Mouse (Mus musculus) CH12.LX (cell line): ENCODE data around the gene Stard13. TPM values are rescaled to one million over a fixed set of nuclear protein-coding genes. Genes with fewer than 3 reads are reported as not detected.

Experiments used
- DNase-seq: peaks from one replicate; pipeline ENCODE4 v3.0.0-alpha.2; 2013; ENCODE audit errors: extremely low read depth
- H3K27ac ChIP-seq: 2 replicates; pipeline ENCODE4 v1.5.1; 2012; ENCODE audit warnings: low read depth, mild to moderate bottlenecking, control low read depth, moderate library complexity; ENCODE audit not compliant: insufficient read depth
- H3K27me3 ChIP-seq: replicated peaks from 2 replicates; pipeline ENCODE3; 2012; ENCODE audit warnings: inconsistent platforms
- H3K36me3 ChIP-seq, 2 experiments: replicated peaks in 1 of 2; 2 replicates each; pipeline versions ENCODE3 to v1.6.1; 2012; ENCODE audit warnings: inconsistent platforms in 1 of 2, low read length in 1 of 2, mild to moderate bottlenecking in 1 of 2, mixed read lengths in 1 of 2, moderate library complexity in 1 of 2; ENCODE audit not compliant: control insufficient read depth in 1 of 2, insufficient read depth in 1 of 2
- H3K4me1 ChIP-seq, 2 experiments: 2 replicates each; pipeline ENCODE4 v1.6.1; 2012; ENCODE audit warnings: inconsistent platforms in 1 of 2, moderate library complexity in 1 of 2; ENCODE audit not compliant: insufficient read depth in 2 of 2, control insufficient read depth in 1 of 2
- H3K4me2 ChIP-seq: 2 replicates; pipeline ENCODE4 v1.6.1; 2012; ENCODE audit warnings: low read depth, mild to moderate bottlenecking, control low read depth; ENCODE audit not compliant: poor library complexity, insufficient read depth, severe bottlenecking
- H3K4me3 ChIP-seq, 3 experiments: fragments of 150-350 bp in 1 of 3; sonication (generic) in 1 of 3; replicated peaks in 1 of 3; 2 replicates each; pipeline versions ENCODE3 to v1.5.1; 2011 to 2012; ENCODE audit warnings: low read depth in 2 of 3, low read length in 2 of 3, mild to moderate bottlenecking in 2 of 3, moderate library complexity in 2 of 3, control low read depth in 1 of 3, improper control_type of control experiment in 1 of 3, inconsistent platforms in 1 of 3, mixed read lengths in 1 of 3; ENCODE audit not compliant: poor library complexity in 1 of 3
- H3K79me2 ChIP-seq: replicated peaks from 2 replicates; pipeline ENCODE4 v1.6.1; 2012; ENCODE audit warnings: mild to moderate bottlenecking, moderate library complexity; ENCODE audit not compliant: control insufficient read depth, poor library complexity, insufficient read depth, severe bottlenecking; ENCODE audit errors: extremely low read depth
- H3K9ac ChIP-seq: 2 replicates; pipeline ENCODE4 v1.6.1; 2012; ENCODE audit warnings: low read depth, mild to moderate bottlenecking, control low read depth, moderate library complexity; ENCODE audit not compliant: insufficient read depth
- H3K9me3 ChIP-seq: replicated peaks from 2 replicates; pipeline ENCODE3; 2012; ENCODE audit warnings: low read length, inconsistent platforms, mixed read lengths
- BHLHE40 ChIP-seq: IDR thresholded peaks from 2 replicates; pipeline ENCODE4 v1.6.1; 2011; ENCODE audit warnings: mild to moderate bottlenecking, low read depth, low read length, improper control_type of control experiment
- CTCF ChIP-seq, 2 experiments: IDR thresholded peaks in 1 of 2; conservative IDR thresholded peaks in 1 of 2; 2 replicates each; pipeline ENCODE4 v1.5.1; 2011 to 2012; ENCODE audit warnings: low read depth in 2 of 2, low read length in 2 of 2, improper control_type of control experiment in 1 of 2, inconsistent platforms in 1 of 2, mild to moderate bottlenecking in 1 of 2, moderate library complexity in 1 of 2
- ELF1 ChIP-seq: IDR thresholded peaks from 2 replicates; pipeline ENCODE4 v1.6.1; 2014; ENCODE audit warnings: low read depth, mild to moderate bottlenecking, inconsistent platforms, low read length, improper control_type of control experiment
- EP300 ChIP-seq: IDR thresholded peaks from 2 replicates; pipeline ENCODE4 v1.6.1; 2011; ENCODE audit warnings: low read length, improper control_type of control experiment
- ETS1 ChIP-seq: conservative IDR thresholded peaks from 2 replicates; pipeline ENCODE4 v1.6.1; 2012; ENCODE audit warnings: low read depth, mild to moderate bottlenecking, inconsistent platforms, low read length, improper control_type of control experiment, moderate library complexity
- GABPA ChIP-seq: IDR thresholded peaks from 2 replicates; pipeline ENCODE4 v1.6.1; 2012; ENCODE audit warnings: low read depth, low read length, improper control_type of control experiment, inconsistent platforms; ENCODE audit not compliant: insufficient replicate concordance
- HCFC1 ChIP-seq: IDR thresholded peaks from 2 replicates; pipeline ENCODE4 v1.6.1; 2012; ENCODE audit warnings: low read depth, mild to moderate bottlenecking, inconsistent platforms, low read length, improper control_type of control experiment
- IRF4 ChIP-seq: IDR thresholded peaks from 2 replicates; pipeline ENCODE4 v1.6.1; 2014; ENCODE audit warnings: low read depth, mild to moderate bottlenecking, inconsistent platforms, low read length, improper control_type of control experiment
- JUN ChIP-seq: IDR thresholded peaks from 2 replicates; pipeline ENCODE4 v1.6.1; 2011; ENCODE audit warnings: low read depth, mild to moderate bottlenecking, low read length, improper control_type of control experiment, moderate library complexity; ENCODE audit not compliant: insufficient read depth
- JUND ChIP-seq: conservative IDR thresholded peaks from 2 replicates; pipeline ENCODE4 v1.6.1; 2011; ENCODE audit warnings: low read depth, low read length, improper control_type of control experiment
- MAFK ChIP-seq: IDR thresholded peaks from 2 replicates; pipeline ENCODE4 v1.6.1; 2011; ENCODE audit warnings: low read length, improper control_type of control experiment; ENCODE audit not compliant: insufficient replicate concordance
- MAX ChIP-seq: IDR thresholded peaks from 2 replicates; pipeline ENCODE4 v1.6.1; 2011; ENCODE audit warnings: low read length, improper control_type of control experiment
- MEF2A ChIP-seq: IDR thresholded peaks from 2 replicates; pipeline ENCODE4 v1.6.1; 2014; ENCODE audit warnings: low read depth, mild to moderate bottlenecking, inconsistent platforms, low read length, improper control_type of control experiment, borderline replicate concordance
- MXI1 ChIP-seq: IDR thresholded peaks from 2 replicates; pipeline ENCODE4 v1.6.1; 2011; ENCODE audit warnings: mild to moderate bottlenecking, low read depth, low read length, improper control_type of control experiment
- NELFE ChIP-seq: IDR thresholded peaks from 2 replicates; pipeline ENCODE4 v1.6.1; 2011; ENCODE audit warnings: low read depth, low read length, improper control_type of control experiment
- POLR2AphosphoS2 ChIP-seq: IDR thresholded peaks from 2 replicates; pipeline ENCODE4 v1.6.1; 2011; ENCODE audit warnings: low read depth, low read length, improper control_type of control experiment
- RCOR1 ChIP-seq: conservative IDR thresholded peaks from 2 replicates; pipeline ENCODE4 v1.6.1; 2012; ENCODE audit warnings: low read depth, mild to moderate bottlenecking, inconsistent platforms, low read length, improper control_type of control experiment
- SIN3A ChIP-seq: IDR thresholded peaks from 2 replicates; pipeline ENCODE4 v1.6.1; 2012; ENCODE audit warnings: low read length, improper control_type of control experiment, inconsistent platforms
- SMC3 ChIP-seq: IDR thresholded peaks from 2 replicates; pipeline ENCODE4 v1.6.1; 2011; ENCODE audit warnings: low read depth, low read length, improper control_type of control experiment
- TBP ChIP-seq: conservative IDR thresholded peaks from 2 replicates; pipeline ENCODE4 v1.6.1; 2011; ENCODE audit warnings: low read depth, low read length, improper control_type of control experiment
- UBTF ChIP-seq: IDR thresholded peaks from 2 replicates; pipeline ENCODE4 v1.6.1; 2012; ENCODE audit warnings: low read depth, mild to moderate bottlenecking, inconsistent platforms, low read length, improper control_type of control experiment, moderate library complexity
- USF2 ChIP-seq: conservative IDR thresholded peaks from 2 replicates; pipeline ENCODE4 v1.6.1; 2011; ENCODE audit warnings: low read depth, low read length, improper control_type of control experiment
- ZC3H11A ChIP-seq: IDR thresholded peaks from 2 replicates; pipeline ENCODE4 v1.6.1; 2012; ENCODE audit warnings: low read depth, mild to moderate bottlenecking, inconsistent platforms, low read length, improper control_type of control experiment
- ZKSCAN1 ChIP-seq: IDR thresholded peaks from 2 replicates; pipeline ENCODE4 v1.6.1; 2012; ENCODE audit warnings: low read depth, inconsistent platforms, low read length, improper control_type of control experiment, borderline replicate concordance
- ZNF384 ChIP-seq: IDR thresholded peaks from 2 replicates; pipeline ENCODE4 v1.6.1; 2012; ENCODE audit warnings: low read depth, low read length, improper control_type of control experiment, inconsistent platforms
- dilution Hi-C: fragments of 300-500 bp; cut with MboI; formaldehyde crosslinking; loops from 2 replicates; pipeline ENCODE4 v1.14.3; 2020; ENCODE audit warnings: low sequenced_read_pairs; ENCODE audit not compliant: extremely low pct_unique_long_range_greater_than_20kb, extremely low pct_ligation_motif_present
- in situ Hi-C: fragments of 300-500 bp; cut with MboI; formaldehyde crosslinking; loops from 3 replicates; pipeline ENCODE4 v1.14.3; 2019; ENCODE audit warnings: low sequenced_read_pairs, low pct_ligation_motif_present, low pct_unique_long_range_greater_than_20kb, mixed read lengths
- polyA plus RNA-seq: library from polyadenylated mRNA; unstranded; fragments of >175 nt; gene quantifications from 2 replicates; pipeline ENCODE4 v1.2.1, GENCODE M21; 2012; ENCODE audit warnings: low read depth; ENCODE audit not compliant: insufficient read length
- total RNA-seq, 2 experiments: library from RNA; depleted of rRNA; stranded (reverse); fragments of 300-350 nt in 1 of 2; fragments of >200 nt in 1 of 2; gene quantifications; 2 replicates each; pipeline ENCODE4 v1.2.3; 2012 to 2014

Stard13 gene
- total and polyA plus RNA-seq, 3 experiments = 33.5 to 154 (median 73.6) TPM

- DNase-seq = no peak
- H3K4me1 ChIP-seq = 0 out of 4 replicates have a peak, but pooled peaks cover 0 to 3% of the 10 kb centered on the region in 2 experiments
- H3K36me3 ChIP-seq = no peaks in the 10 kb centered on the region
- dilution Hi-C loops = no loop called here
- no peaks in the 10 kb centered on the region for H3K27me3 ChIP-seq
- H3K4me3 ChIP-seq = no peak overlapping the region
- in situ Hi-C loops = no loop called here
- no peak overlapping the region for H3K4me2 ChIP-seq
- H3K79me2 ChIP-seq = no peaks in the 10 kb centered on the region
- TF ChIP-seq ZNF384 (no peak), BHLHE40 (no peak), EP300 (no peak), MAX (no peak), POLR2AphosphoS2 (no peak), SIN3A (no peak)
- no peak overlapping the region for H3K27ac ChIP-seq
- no peak overlapping the region for H3K9ac ChIP-seq
- no peaks in the 10 kb centered on the region for H3K9me3 ChIP-seq
Observed at GRCm38 (mm10) chr5:151188659-151189058, 45.0 kb downstream of the Stard13 start.

- no peak for TF ChIP-seq ZC3H11A
- TF ChIP-seq MEF2A = no peak
- no peak for TF ChIP-seq HCFC1
- no peak for TF ChIP-seq ETS1
- TF ChIP-seq MXI1 = no peak
- TF ChIP-seq CTCF (conservative IDR thresholded peaks at IDR 0.05 in 1 of 2, IDR thresholded peaks at IDR 0.05 in 1 of 2; ENCODE audit: low read depth in 2 of 2, low read length in 2 of 2) = no peak
- TF ChIP-seq JUN = no peak
- no peak for TF ChIP-seq SMC3
- TF ChIP-seq TBP = no peak
- H3K27me3 ChIP-seq = no peaks in the 10 kb centered on the region
- dilution Hi-C loops (no loop called here), in situ Hi-C loops (no loop called here)
- no peak overlapping the region for H3K4me2 ChIP-seq
- no peaks in the 10 kb centered on the region for H3K9me3 ChIP-seq
- no peaks in the 10 kb centered on the region for H3K36me3 ChIP-seq
- no peak for DNase-seq
- H3K27ac ChIP-seq = no peak overlapping the region
- no peaks in the 10 kb centered on the region for H3K79me2 ChIP-seq
- H3K9ac ChIP-seq = no peak overlapping the region
- no peak overlapping the region for H3K4me3 ChIP-seq
- H3K4me1 ChIP-seq = 0 out of 4 replicates have a peak, but pooled peaks cover 0 to 3% of the 10 kb centered on the region in 2 experiments
Observed at GRCm38 (mm10) chr5:151187336-151187735, 46.3 kb downstream of the Stard13 start.

GRCm38 (mm10) chr5:151185286-151185856 lies 48.3 kb downstream of the Stard13 start:
- dilution Hi-C loops = no loop called here
- TF ChIP-seq MAFK = no peak
- TF ChIP-seq MEF2A = no peak
- TF ChIP-seq RCOR1 = no peak
- no peak for TF ChIP-seq POLR2AphosphoS2
- no peak for TF ChIP-seq USF2
- TF ChIP-seq ETS1 = no peak
- no peak for TF ChIP-seq CTCF (conservative IDR thresholded peaks at IDR 0.05 in 1 of 2, IDR thresholded peaks at IDR 0.05 in 1 of 2; ENCODE audit: low read depth in 2 of 2, low read length in 2 of 2)
- TF ChIP-seq ZKSCAN1 = no peak
- TF ChIP-seq SMC3 = no peak
- no peak for TF ChIP-seq IRF4
- no peak for TF ChIP-seq ELF1
- no peak for TF ChIP-seq JUND
- TF ChIP-seq GABPA = no peak
- TF ChIP-seq UBTF = no peak
- no peak for TF ChIP-seq MAX
- no peak for TF ChIP-seq MXI1
- no peak for TF ChIP-seq NELFE
- no peak for TF ChIP-seq ZNF384

More at GRCm38 (mm10) chr5:151185286-151185856, 48.3 kb downstream of the Stard13 start:
- Histone ChIP-seq H3K4me1 (0 out of 4 replicates have a peak, but pooled peaks cover 0 to 3% of the 10 kb centered on the region in 2 experiments), H3K9ac (no peak overlapping the region), H3K27ac (no peak overlapping the region), H3K9me3 (no peaks in the 10 kb centered on the region), H3K4me2 (no peak overlapping the region), H3K4me3 (no peak overlapping the region), H3K27me3 (no peaks in the 10 kb centered on the region), H3K79me2 (no peaks in the 10 kb centered on the region), H3K36me3 (no peaks in the 10 kb centered on the region)
- no peak for DNase-seq
- in situ Hi-C loops = no loop called here
